Mouse (Mus musculus): ENCODE measurements around the gene Slc6a20a. TPM values are rescaled to one million over a fixed set of nuclear protein-coding genes. Genes with fewer than 3 reads are reported as not detected.
A peak's percentile ranks its signal among the peaks of the same experiment; 100 is the strongest.

Slc6a20a gene
- total RNA-seq, 1 experiment = 0.22 TPM

DNA sequence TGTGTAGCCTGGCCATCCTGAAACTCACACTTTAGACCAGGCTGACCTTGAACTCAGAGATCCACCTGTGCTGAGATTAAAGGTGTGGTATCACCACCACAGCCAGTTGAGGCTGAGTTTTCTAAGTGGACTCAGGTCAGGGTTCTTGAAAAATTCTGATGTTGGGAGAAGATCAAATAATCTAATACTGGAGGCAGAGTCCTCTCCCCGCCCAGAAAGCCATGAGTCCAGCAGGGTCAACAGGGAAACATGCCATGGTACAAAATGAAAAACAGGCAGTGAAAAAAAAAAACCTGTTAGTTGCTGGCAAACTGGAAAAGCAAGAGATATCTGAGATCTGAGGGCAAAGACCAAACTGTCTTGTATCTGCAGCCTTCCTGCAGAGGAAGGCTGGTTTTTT, 38.6 kb downstream of the Slc6a20a start:
- no peak for DNase-seq (ENCODE audit: low read depth, low spot score)
- no peak overlapping the region for H3K9ac ChIP-seq (ENCODE audit: insufficient read depth, low read depth, low read length, poor library complexity, severe bottlenecking)
- in situ Hi-C loops (cut with MboI; ENCODE audit: low sequenced_read_pairs in 2 of 2, unreplicated experiment in 2 of 2) = no loop called here
- no peak overlapping the region for H3K27ac ChIP-seq (ENCODE audit: insufficient read depth, low read depth, low read length, poor library complexity, severe bottlenecking)
- TF ChIP-seq MAFK (IDR thresholded peaks at IDR 0.05; ENCODE audit: insufficient read depth, low read depth, low read length) (no peak), HCFC1 (IDR thresholded peaks at IDR 0.05; ENCODE audit: borderline replicate concordance, insufficient read depth, low read length) (no peak), ZNF384 (IDR thresholded peaks at IDR 0.05; ENCODE audit: low read depth, low read length) (no peak), CHD2 (IDR thresholded peaks at IDR 0.05; ENCODE audit: low read depth, low read length) (no peak), ZC3H11A (IDR thresholded peaks at IDR 0.05; ENCODE audit: borderline replicate concordance, low read depth, low read length) (no peak)
- H3K36me3 ChIP-seq (ENCODE audit: control insufficient read depth, insufficient read depth, low read length, poor library complexity, severe bottlenecking) = no peaks in the 10 kb centered on the region
- H3K4me1 ChIP-seq (ENCODE audit: control insufficient read depth in 2 of 2, insufficient read depth in 2 of 2, low read length in 2 of 2, poor library complexity in 1 of 2) = no peaks in the 10 kb centered on the region
- no peaks in the 10 kb centered on the region for H3K9me3 ChIP-seq (ENCODE audit: control insufficient read depth, insufficient read depth, low read depth, low read length)
- H3K4me3 ChIP-seq (ENCODE audit: insufficient read depth in 1 of 2, low read depth in 1 of 2, low read length in 2 of 2, poor library complexity in 1 of 2, severe bottlenecking in 1 of 2) = no peak overlapping the region

DNA sequence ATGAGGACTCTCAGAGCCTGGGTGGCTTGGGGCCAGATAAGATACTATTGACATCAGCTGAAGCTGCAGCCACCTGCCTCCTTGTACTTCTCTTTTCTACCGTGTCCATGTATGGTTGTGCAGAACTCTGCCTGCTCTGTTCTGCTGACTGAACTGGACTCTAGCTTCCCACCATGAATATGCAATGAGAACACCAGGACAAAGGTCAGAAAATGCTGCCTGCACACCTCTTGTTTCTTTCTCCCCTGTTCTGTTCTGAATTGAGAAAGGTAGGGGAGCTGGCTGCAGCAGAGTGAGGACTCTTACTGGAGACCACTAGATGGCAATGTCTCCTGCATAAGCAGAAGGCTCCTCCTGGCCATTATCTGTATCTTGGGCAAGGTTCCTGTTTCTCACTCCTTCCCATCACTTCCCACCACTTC, 40.0 kb downstream of the Slc6a20a start:
- no peak overlapping the region for H3K9ac ChIP-seq (ENCODE audit: insufficient read depth, low read depth, low read length, poor library complexity, severe bottlenecking)
- no peak overlapping the region for H3K27ac ChIP-seq (ENCODE audit: insufficient read depth, low read depth, low read length, poor library complexity, severe bottlenecking)
- no peak overlapping the region for H3K4me3 ChIP-seq (ENCODE audit: insufficient read depth in 1 of 2, low read depth in 1 of 2, low read length in 2 of 2, poor library complexity in 1 of 2, severe bottlenecking in 1 of 2)
- H3K36me3 ChIP-seq (ENCODE audit: control insufficient read depth, insufficient read depth, low read length, poor library complexity, severe bottlenecking) = no peaks in the 10 kb centered on the region
- in situ Hi-C loops (cut with MboI; ENCODE audit: low sequenced_read_pairs in 2 of 2, unreplicated experiment in 2 of 2) = no loop called here
- peak; percentile 13 for DNase-seq (ENCODE audit: low read depth, low spot score)
- TF ChIP-seq ZNF384 (IDR thresholded peaks at IDR 0.05; ENCODE audit: low read depth, low read length) (no peak), MAFK (IDR thresholded peaks at IDR 0.05; ENCODE audit: insufficient read depth, low read depth, low read length) (no peak), ZC3H11A (IDR thresholded peaks at IDR 0.05; ENCODE audit: borderline replicate concordance, low read depth, low read length) (peak; percentile 53; the same call in 1 of the 2 replicates)
- no peaks in the 10 kb centered on the region for H3K4me1 ChIP-seq (ENCODE audit: control insufficient read depth in 2 of 2, insufficient read depth in 2 of 2, low read length in 2 of 2, poor library complexity in 1 of 2)
- H3K9me3 ChIP-seq (ENCODE audit: control insufficient read depth, insufficient read depth, low read depth, low read length) = no peaks in the 10 kb centered on the region

DNA sequence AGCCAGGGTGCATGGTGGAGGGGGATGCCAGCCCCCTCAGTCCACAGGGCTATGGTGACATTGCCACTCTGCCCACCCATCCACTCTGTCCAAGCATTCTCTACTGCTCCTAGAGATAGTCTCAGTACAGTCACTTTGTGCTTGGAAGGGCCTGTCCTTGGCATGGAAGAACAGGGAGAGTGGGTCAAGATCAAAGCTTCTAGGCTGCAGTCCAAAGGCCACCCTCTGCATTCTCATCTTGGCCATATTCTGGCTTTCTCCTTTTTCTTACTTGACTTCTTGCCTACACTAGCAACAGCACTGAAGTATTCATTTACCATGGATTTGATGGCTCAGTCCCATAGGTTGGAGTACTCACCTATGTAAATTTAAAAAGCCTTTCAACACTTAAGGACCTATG, 40.5 kb downstream of the Slc6a20a start:
- H3K4me1 ChIP-seq (ENCODE audit: control insufficient read depth in 2 of 2, insufficient read depth in 2 of 2, low read length in 2 of 2, poor library complexity in 1 of 2) = no peaks in the 10 kb centered on the region
- DNase-seq (ENCODE audit: low read depth, low spot score) = no peak
- no peak overlapping the region for H3K9ac ChIP-seq (ENCODE audit: insufficient read depth, low read depth, low read length, poor library complexity, severe bottlenecking)
- H3K27ac ChIP-seq (ENCODE audit: insufficient read depth, low read depth, low read length, poor library complexity, severe bottlenecking) = no peak overlapping the region
- in situ Hi-C loops (cut with MboI; ENCODE audit: low sequenced_read_pairs in 2 of 2, unreplicated experiment in 2 of 2) = no loop called here
- H3K4me3 ChIP-seq (ENCODE audit: insufficient read depth in 1 of 2, low read depth in 1 of 2, low read length in 2 of 2, poor library complexity in 1 of 2, severe bottlenecking in 1 of 2) = no peak overlapping the region
- H3K36me3 ChIP-seq (ENCODE audit: control insufficient read depth, insufficient read depth, low read length, poor library complexity, severe bottlenecking) = no peaks in the 10 kb centered on the region
- TF ChIP-seq ZC3H11A (IDR thresholded peaks at IDR 0.05; ENCODE audit: borderline replicate concordance, low read depth, low read length) (no peak), CHD2 (IDR thresholded peaks at IDR 0.05; ENCODE audit: low read depth, low read length) (no peak), MAFK (IDR thresholded peaks at IDR 0.05; ENCODE audit: insufficient read depth, low read depth, low read length) (no peak), ZNF384 (IDR thresholded peaks at IDR 0.05; ENCODE audit: low read depth, low read length) (no peak), HCFC1 (IDR thresholded peaks at IDR 0.05; ENCODE audit: borderline replicate concordance, insufficient read depth, low read length) (no peak)
- no peaks in the 10 kb centered on the region for H3K9me3 ChIP-seq (ENCODE audit: control insufficient read depth, insufficient read depth, low read depth, low read length)

DNA sequence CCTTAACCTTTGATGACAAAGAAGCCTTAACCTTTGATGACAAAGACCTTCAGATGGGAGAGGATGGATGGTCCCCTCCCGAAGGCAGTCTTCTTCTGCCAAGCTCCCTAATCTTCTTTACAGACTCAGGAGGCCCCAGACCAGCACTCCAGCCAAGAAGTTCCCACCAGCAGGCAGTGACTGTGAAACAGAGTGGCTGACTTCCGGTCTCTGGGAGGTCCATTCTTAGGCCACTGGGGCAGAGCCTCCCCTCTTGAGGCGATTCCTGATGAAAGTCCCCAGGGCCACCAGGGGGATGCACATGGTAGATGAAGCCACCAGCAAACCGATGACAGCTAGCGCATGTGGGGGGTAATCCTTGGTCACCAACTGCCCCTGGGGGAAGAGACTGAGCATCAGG, 41.9 kb downstream of the Slc6a20a start:
- Histone ChIP-seq H3K36me3 (ENCODE audit: control insufficient read depth, insufficient read depth, low read length, poor library complexity, severe bottlenecking) (no peaks in the 10 kb centered on the region), H3K9ac (ENCODE audit: insufficient read depth, low read depth, low read length, poor library complexity, severe bottlenecking) (no peak overlapping the region), H3K9me3 (ENCODE audit: control insufficient read depth, insufficient read depth, low read depth, low read length) (no peaks in the 10 kb centered on the region), H3K4me3 (ENCODE audit: insufficient read depth in 1 of 2, low read depth in 1 of 2, low read length in 2 of 2, poor library complexity in 1 of 2, severe bottlenecking in 1 of 2) (no peak overlapping the region), H3K4me1 (ENCODE audit: control insufficient read depth in 2 of 2, insufficient read depth in 2 of 2, low read length in 2 of 2, poor library complexity in 1 of 2) (no peaks in the 10 kb centered on the region), H3K27ac (ENCODE audit: insufficient read depth, low read depth, low read length, poor library complexity, severe bottlenecking) (no peak overlapping the region)
- in situ Hi-C loops (cut with MboI; ENCODE audit: low sequenced_read_pairs in 2 of 2, unreplicated experiment in 2 of 2) = no loop called here
- TF ChIP-seq ZC3H11A (IDR thresholded peaks at IDR 0.05; ENCODE audit: borderline replicate concordance, low read depth, low read length) = no peak
- no peak for TF ChIP-seq CHD2 (IDR thresholded peaks at IDR 0.05; ENCODE audit: low read depth, low read length)
- no peak for TF ChIP-seq ZNF384 (IDR thresholded peaks at IDR 0.05; ENCODE audit: low read depth, low read length)
- no peak for TF ChIP-seq HCFC1 (IDR thresholded peaks at IDR 0.05; ENCODE audit: borderline replicate concordance, insufficient read depth, low read length)
- TF ChIP-seq MAFK (IDR thresholded peaks at IDR 0.05; ENCODE audit: insufficient read depth, low read depth, low read length) = no peak
- no peak for DNase-seq (ENCODE audit: low read depth, low spot score)

DNA sequence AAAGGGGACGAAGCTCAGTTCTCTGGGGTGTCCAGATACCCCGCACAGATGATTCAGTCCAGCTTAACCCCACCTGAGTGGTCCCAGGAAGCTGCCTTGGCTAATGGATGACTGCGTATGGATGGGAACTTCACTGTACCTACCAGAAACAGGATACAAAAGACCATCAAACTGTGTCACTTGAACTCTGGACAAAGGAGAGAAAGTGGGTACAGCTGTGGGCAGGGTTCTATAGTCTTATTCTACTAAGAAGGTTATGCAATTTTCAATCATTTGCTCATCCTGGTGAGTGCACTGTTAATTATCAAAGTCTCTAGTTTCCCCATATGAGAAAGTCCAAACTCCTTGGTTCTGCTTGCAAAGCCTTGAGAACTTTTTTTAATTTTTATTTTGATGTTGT, 45.7 kb downstream of the Slc6a20a start:
- in situ Hi-C loops (cut with MboI; ENCODE audit: low sequenced_read_pairs in 2 of 2, unreplicated experiment in 2 of 2) = no loop called here
- DNase-seq (ENCODE audit: low read depth, low spot score) = no peak
- no peak overlapping the region for H3K4me3 ChIP-seq (ENCODE audit: insufficient read depth in 1 of 2, low read depth in 1 of 2, low read length in 2 of 2, poor library complexity in 1 of 2, severe bottlenecking in 1 of 2)
- H3K9me3 ChIP-seq (ENCODE audit: control insufficient read depth, insufficient read depth, low read depth, low read length) = no peaks in the 10 kb centered on the region
- TF ChIP-seq MAFK (IDR thresholded peaks at IDR 0.05; ENCODE audit: insufficient read depth, low read depth, low read length) (no peak), HCFC1 (IDR thresholded peaks at IDR 0.05; ENCODE audit: borderline replicate concordance, insufficient read depth, low read length) (no peak), CHD2 (IDR thresholded peaks at IDR 0.05; ENCODE audit: low read depth, low read length) (no peak), ZNF384 (IDR thresholded peaks at IDR 0.05; ENCODE audit: low read depth, low read length) (no peak), ZC3H11A (IDR thresholded peaks at IDR 0.05; ENCODE audit: borderline replicate concordance, low read depth, low read length) (no peak)
- H3K9ac ChIP-seq (ENCODE audit: insufficient read depth, low read depth, low read length, poor library complexity, severe bottlenecking) = no peak overlapping the region
- H3K27ac ChIP-seq (ENCODE audit: insufficient read depth, low read depth, low read length, poor library complexity, severe bottlenecking) = no peak overlapping the region
- H3K4me1 ChIP-seq (ENCODE audit: control insufficient read depth in 2 of 2, insufficient read depth in 2 of 2, low read length in 2 of 2, poor library complexity in 1 of 2) = no peaks in the 10 kb centered on the region
- no peaks in the 10 kb centered on the region for H3K36me3 ChIP-seq (ENCODE audit: control insufficient read depth, insufficient read depth, low read length, poor library complexity, severe bottlenecking)

Measured in ES-E14 (cell line).